12 mouse cellular contexts compared by ENCODE assay signal in the genomic region with DNA sequence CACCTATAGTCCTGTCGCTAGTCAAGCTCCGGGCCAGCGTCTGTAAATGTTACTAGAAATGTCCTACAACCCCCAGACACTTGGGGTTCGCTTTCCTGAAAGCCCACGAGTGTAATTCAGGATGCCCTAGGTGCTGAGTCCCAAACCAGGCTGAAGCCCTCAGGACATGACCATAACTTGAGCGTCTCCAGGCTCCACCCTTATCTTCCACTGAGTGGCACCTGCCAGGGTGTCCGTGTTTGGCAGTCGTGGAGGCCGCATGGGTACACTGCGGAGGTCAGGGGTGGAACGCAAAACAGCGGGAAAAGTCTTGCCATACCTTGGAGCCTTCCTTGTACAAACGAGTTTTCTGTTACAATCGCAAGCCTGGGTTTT. TPM values are rescaled to one million over a fixed set of nuclear protein-coding genes. Genes with fewer than 3 reads are reported as not detected.
DNase-seq lines count a peak whose midpoint lies in the region; ATAC-seq and TF ChIP-seq lines count a peak whose summit lies in the region.
"Had no signal": no experiment of that assay in that cellular context is flagged by ENCODE, and none has a peak within 500 bp of the region (broad histone marks: within the 10 kb centered on the region; RNA-seq: fewer than 3 reads in every experiment).

No protein-coding gene starts in this region.

- H3K36me3 ChIP-seq in intestine, postnatal 0 days (ENCODE audit: control insufficient read depth, insufficient read depth) = no peaks in the 10 kb centered on the region
- no peaks in the 10 kb centered on the region for H3K36me3 ChIP-seq in intestine, embryonic 16.5 days (ENCODE audit: control insufficient read depth, insufficient read depth, low read length)
- no peaks in the 10 kb centered on the region for H3K36me3 ChIP-seq in midbrain, embryonic 15.5 days (replicated peaks)
- H3K36me3 ChIP-seq: G1E had no signal

- peaks cover 99% of the 10 kb centered on the region for H3K27me3 ChIP-seq in intestine, postnatal 0 days (replicated peaks; ENCODE audit: control insufficient read depth, insufficient read depth, low read length)
- H3K27me3 ChIP-seq in intestine, embryonic 16.5 days (replicated peaks; ENCODE audit: control insufficient read depth, insufficient read depth, low read length) = peaks cover 90% of the 10 kb centered on the region
- peaks cover 81% of the 10 kb centered on the region for H3K27me3 ChIP-seq in midbrain, embryonic 15.5 days (replicated peaks)

- H3K9me3 ChIP-seq in intestine, postnatal 0 days (ENCODE audit: control insufficient read depth) = no peaks in the 10 kb centered on the region
- no peaks in the 10 kb centered on the region for H3K9me3 ChIP-seq in intestine, embryonic 16.5 days (ENCODE audit: control insufficient read depth, low read length)
- no peaks in the 10 kb centered on the region for H3K9me3 ChIP-seq in midbrain, embryonic 15.5 days

- TF ChIP-seq CTCF in intestine, postnatal 0 days (IDR thresholded peaks at IDR 0.05; ENCODE audit: low read depth) = no peak

- H3K4me1 ChIP-seq in intestine, postnatal 0 days (replicated peaks; ENCODE audit: control insufficient read depth, insufficient read depth, low read length) = no peaks in the 10 kb centered on the region
- H3K4me1 ChIP-seq in intestine, embryonic 16.5 days (ENCODE audit: control insufficient read depth, insufficient read depth, low read length) = peaks cover 28% of the 10 kb centered on the region
- peaks cover 9% of the 10 kb centered on the region; the same call in 1 of the 2 replicates for H3K4me1 ChIP-seq in brown adipose tissue, adult 24 weeks (ENCODE audit: control insufficient read depth, insufficient read depth, insufficient read length, low read length)
- H3K4me1 ChIP-seq in midbrain, embryonic 15.5 days = peaks cover 33% of the 10 kb centered on the region

- DNase-seq in gastrocnemius, postnatal 36 days = peak; percentile 28 to 48
- no peak for DNase-seq in right cerebral cortex, postnatal 14 days
- DNase-seq: adrenal gland, postnatal 36 days; kidney, adult 11 months had no signal

- H3K4me2 ChIP-seq in intestine, postnatal 0 days (replicated peaks; ENCODE audit: low read depth) = no peak overlapping the region
- H3K4me2 ChIP-seq in intestine, embryonic 16.5 days (ENCODE audit: low read depth, low read length) = no peak overlapping the region
- H3K4me2 ChIP-seq in midbrain, embryonic 15.5 days = peak overlapping the region; percentile 29; the same call in 1 of the 2 replicates

- intact Hi-C loops in gastrocnemius, postnatal 36 days (cut with DNase I) = loop anchor here (5.0 kb wide), 1 partner anchor 245 kb away; no protein-coding TSS in a partner anchor

- no peak for ATAC-seq in intestine, postnatal 0 days
- ATAC-seq in intestine, embryonic 16.5 days = no peak
- ATAC-seq in midbrain, embryonic 15.5 days (replicated peaks) = no peak
- ATAC-seq in inflammation-experienced regulatory T-cells, adult 6 months = no peak

- no peak overlapping the region for H3K9ac ChIP-seq in intestine, postnatal 0 days (ENCODE audit: low read depth, low read length)
- no peak overlapping the region for H3K9ac ChIP-seq in intestine, embryonic 16.5 days (ENCODE audit: low read depth, low read length)
- H3K9ac ChIP-seq in midbrain, embryonic 15.5 days = no peak overlapping the region

- H3K27ac ChIP-seq in intestine, postnatal 0 days (ENCODE audit: low read depth, low read length) = no peak overlapping the region
- no peak overlapping the region for H3K27ac ChIP-seq in intestine, embryonic 16.5 days (ENCODE audit: low read length)
- no peak overlapping the region for H3K27ac ChIP-seq in brown adipose tissue, adult 24 weeks (replicated peaks; ENCODE audit: low read depth, low read length)
- no peak overlapping the region for H3K27ac ChIP-seq in midbrain, embryonic 15.5 days

- WGBS in intestine, postnatal 0 days = 2% methylated on average over 14 of the region's 14 CpGs
- WGBS in intestine, embryonic 16.5 days = 1% methylated on average over 14 of the region's 14 CpGs
- WGBS in midbrain, embryonic 15.5 days = 1% methylated on average over 14 of the region's 14 CpGs

- H3K4me3 ChIP-seq in intestine, postnatal 0 days (ENCODE audit: low read depth, low read length) = peak overlapping the region; percentile 20
- H3K4me3 ChIP-seq in intestine, embryonic 16.5 days (ENCODE audit: low read length) = no peak overlapping the region
- peak overlapping the region; percentile 37; the same call in 1 of the 2 replicates for H3K4me3 ChIP-seq in brown adipose tissue, adult 24 weeks (ENCODE audit: insufficient read depth, low read depth, low read length)
- H3K4me3 ChIP-seq in midbrain, embryonic 15.5 days = no peak overlapping the region

RNA-seq across cellular contexts. Expression of a gene that starts 3.6 kb away (rescaled TPM):
- polyA plus RNA-seq in intestine, postnatal 0 days (2015; fragmentation: Nextera tagmentation; extraction: Ambion mirVana) = not detected in 2 replicates
- not detected in 2 replicates for polyA plus RNA-seq in intestine, embryonic 16.5 days (2015; fragmentation: Nextera tagmentation; extraction: Ambion mirVana)
- 0.75 TPM in 1 of 2 replicates, not detected in the other for polyA plus RNA-seq in brown adipose tissue, adult 24 weeks (2012; ENCODE audit: insufficient read depth, insufficient read length, missing spikeins)
- 10 to 100 TPM; 48.9 to 50.8 TPM for total RNA-seq in gastrocnemius, postnatal 36 days (2021)
- 0.06 and 0.09 TPM in 2 replicates for polyA plus RNA-seq in midbrain, embryonic 15.5 days (2015; fragmentation: Nextera tagmentation; extraction: Ambion mirVana)
- not detected for polyA plus RNA-seq in inflammation-experienced regulatory T-cells, adult 6 months (2017; shearing (Covaris generic))
- total RNA-seq: G1E; neutrophil, adult 5-6 weeks had no signal
- polyA plus RNA-seq: G1E; liver, adult 2 months had no signal

Comparison
In these comparisons a context has a peak if more than half of its experiments do, and no peak if none do; other contexts are left out.
1. H3K4me3 ChIP-seq: peak in intestine, postnatal 0 days (single experiment) and brown adipose tissue, adult 24 weeks (single experiment); none in intestine, embryonic 16.5 days (single experiment) and midbrain, embryonic 15.5 days (single experiment).